Mouse (Mus musculus) stomach, embryonic 16.5 days (tissue): ENCODE measurements at regions not wholly inside any gene's neighbourhood (a gene's known extent, or its start where the extent isn't known, plus 50 kb on each side); places are given as distances from the start of the nearest gene placed in this dataset.

Experiments used
- ATAC-seq: fragments of 200-750 bp; cut with Nextera tagmentation; 2 replicates; pipeline ENCODE4 v1.8.0; 2017; ENCODE audit warnings: moderate number of reproducible peaks, moderate TSS enrichment; ENCODE audit not compliant: insufficient read depth, low FRiP score
- H3K27ac ChIP-seq: fragments of 300-500 bp; sonication (generic); 2 replicates; pipeline ENCODE4 v1.5.1; 2014; ENCODE audit warnings: low read length
- H3K27me3 ChIP-seq: fragments of 300-500 bp; sonication (generic); 2 replicates; pipeline ENCODE4 v1.6.1; 2014; ENCODE audit warnings: low read length, control low read depth, mixed read lengths; ENCODE audit not compliant: control insufficient read depth, insufficient read depth
- H3K36me3 ChIP-seq: fragments of 300-500 bp; sonication (generic); 2 replicates; pipeline ENCODE4 v1.6.1; 2014; ENCODE audit warnings: low read length; ENCODE audit not compliant: control insufficient read depth, insufficient read depth
- H3K4me1 ChIP-seq: fragments of 300-500 bp; sonication (generic); 2 replicates; pipeline ENCODE4 v1.6.1; 2014; ENCODE audit warnings: low read length, control low read depth, mixed read lengths; ENCODE audit not compliant: control insufficient read depth, insufficient read depth
- H3K4me2 ChIP-seq: fragments of 300-500 bp; sonication (generic); 2 replicates; pipeline ENCODE4 v1.6.1; 2014; ENCODE audit warnings: low read depth, low read length, mixed read lengths
- H3K4me3 ChIP-seq: fragments of 300-500 bp; sonication (generic); replicated peaks from 2 replicates; pipeline ENCODE4 v1.5.1; 2014; ENCODE audit warnings: mild to moderate bottlenecking, low read length
- H3K9ac ChIP-seq: fragments of 300-500 bp; sonication (generic); 2 replicates; pipeline ENCODE4 v1.6.1; 2014; ENCODE audit warnings: low read length
- H3K9me3 ChIP-seq: fragments of 300-500 bp; sonication (generic); replicated peaks from 2 replicates; pipeline ENCODE4 v1.6.1; 2016; ENCODE audit warnings: low read length, control low read depth; ENCODE audit not compliant: control insufficient read depth
- WGBS: fragments of 180-500 bp; shearing (Covaris S2); extraction: QIAGEN DNeasy Blood & Tissue Kit; methylation state at CpG from one replicate; pipeline ENCODE4 v1.1.7; 2014; 5-methylcytosine and 5-hydroxymethylcytosine counted together

DNA sequence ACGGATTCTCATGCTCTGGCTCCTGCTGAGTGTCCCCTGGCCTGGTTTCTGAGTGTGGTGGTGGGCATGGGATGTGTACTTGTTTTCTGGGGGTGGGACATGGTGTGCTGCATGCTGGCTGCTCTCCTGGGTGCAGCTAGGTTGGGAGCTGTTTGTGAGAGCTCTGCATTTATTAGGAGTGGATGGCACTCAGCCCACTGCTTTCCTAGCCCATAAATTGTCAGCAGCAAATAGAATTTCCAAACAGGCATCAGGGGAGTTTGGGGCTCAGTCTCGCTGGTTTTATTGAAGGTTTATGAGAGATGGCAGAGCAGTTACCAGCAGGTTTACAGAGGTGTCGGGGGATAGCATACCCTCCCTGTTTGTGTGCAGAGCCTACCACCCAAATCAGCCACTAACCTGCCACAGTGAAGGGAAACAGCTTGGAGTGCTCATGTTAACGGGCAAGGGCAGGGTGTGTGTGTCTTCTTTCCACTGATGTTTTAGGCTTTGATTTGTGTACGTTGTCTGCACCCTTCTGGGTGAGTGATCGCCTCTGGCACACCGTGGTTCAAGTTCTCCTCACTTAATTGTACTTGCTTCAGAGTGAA, 372.6 kb downstream of the Eipr1 start:
- H3K9ac ChIP-seq = no peak overlapping the region
- WGBS = 35% methylated on average over 7 of the region's 7 CpGs
- no peaks in the 10 kb centered on the region for H3K27me3 ChIP-seq
- no peak overlapping the region for H3K27ac ChIP-seq
- no peaks in the 10 kb centered on the region for H3K4me1 ChIP-seq
- ATAC-seq = no peak
- H3K4me3 ChIP-seq = no peak overlapping the region
- H3K36me3 ChIP-seq = no peaks in the 10 kb centered on the region
- H3K4me2 ChIP-seq = no peak overlapping the region
- H3K9me3 ChIP-seq = no peaks in the 10 kb centered on the region

DNA sequence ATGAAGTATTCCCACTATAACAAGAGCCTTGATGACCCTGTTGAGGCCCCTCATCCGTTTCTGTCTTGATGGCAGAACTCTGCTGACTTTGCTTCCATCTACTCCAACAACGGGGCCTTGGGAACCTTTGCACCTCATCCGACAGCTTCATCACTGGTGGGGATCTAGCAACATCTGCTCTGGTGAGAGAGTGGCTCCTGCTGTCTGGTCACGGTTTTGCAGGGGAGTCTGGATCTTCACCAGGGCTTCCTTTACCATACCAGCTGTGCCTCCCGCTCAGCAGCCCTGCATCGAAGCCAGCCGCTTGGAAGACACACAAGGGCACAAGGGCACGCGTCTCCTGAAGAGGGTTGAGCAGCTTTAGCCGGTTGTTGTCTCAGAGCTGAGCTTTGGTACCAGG, 377.2 kb downstream of the Eipr1 start:
- ATAC-seq = no peak
- H3K4me1 ChIP-seq = no peaks in the 10 kb centered on the region
- WGBS = 35% methylated on average over 10 of the region's 10 CpGs
- no peaks in the 10 kb centered on the region for H3K27me3 ChIP-seq
- no peaks in the 10 kb centered on the region for H3K9me3 ChIP-seq
- no peaks in the 10 kb centered on the region for H3K36me3 ChIP-seq
- no peak overlapping the region for H3K9ac ChIP-seq
- no peak overlapping the region for H3K4me2 ChIP-seq
- no peak overlapping the region for H3K4me3 ChIP-seq
- no peak overlapping the region for H3K27ac ChIP-seq

DNA sequence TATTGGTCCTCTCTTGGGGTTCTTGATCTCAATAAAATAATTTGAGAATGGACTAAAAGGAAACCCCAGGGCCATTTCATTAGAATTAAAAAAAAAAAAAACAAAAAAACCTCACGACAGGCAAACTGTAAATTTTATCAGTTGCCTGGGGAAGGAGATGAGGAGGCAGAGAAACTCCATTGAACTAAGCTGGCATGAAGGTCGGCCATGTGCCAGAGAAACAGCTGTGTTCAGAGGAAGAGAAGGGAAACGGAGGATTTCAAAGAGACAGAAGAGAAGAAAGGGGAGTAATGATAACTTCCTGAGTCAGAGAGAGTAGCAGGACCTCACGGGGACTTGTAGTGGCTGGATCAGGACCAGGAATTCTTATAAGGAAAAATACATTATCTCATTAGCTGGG, 377.7 kb downstream of the Eipr1 start:
- ATAC-seq = no peak
- no peaks in the 10 kb centered on the region for H3K36me3 ChIP-seq
- no peaks in the 10 kb centered on the region for H3K27me3 ChIP-seq
- H3K9ac ChIP-seq = no peak overlapping the region
- H3K4me3 ChIP-seq = no peak overlapping the region
- H3K27ac ChIP-seq = no peak overlapping the region
- H3K9me3 ChIP-seq = no peaks in the 10 kb centered on the region
- no peak overlapping the region for H3K4me2 ChIP-seq
- H3K4me1 ChIP-seq = no peaks in the 10 kb centered on the region
- 48% methylated on average over 4 of the region's 4 CpGs for WGBS

DNA sequence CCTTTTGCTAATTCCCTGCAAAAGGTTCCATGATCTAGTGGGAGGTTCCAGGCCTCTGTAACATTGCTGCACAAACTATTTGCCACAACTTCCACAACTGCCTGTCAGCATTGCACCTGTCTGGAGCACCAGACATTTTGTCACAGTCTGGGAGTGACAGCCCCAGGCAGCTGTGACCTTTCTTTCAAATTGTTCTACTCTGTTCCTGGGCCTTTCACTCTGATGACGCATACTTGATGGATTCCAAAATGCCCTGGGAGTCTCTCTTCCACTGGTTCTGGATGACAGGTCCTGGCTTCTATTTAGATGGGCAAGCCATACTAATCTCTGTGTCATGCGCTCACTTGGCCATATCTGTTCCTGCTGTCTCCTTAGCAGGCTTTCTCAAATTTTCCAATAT, 382.7 kb downstream of the Eipr1 start:
- Histone ChIP-seq H3K4me1 (no peaks in the 10 kb centered on the region), H3K4me2 (no peak overlapping the region), H3K36me3 (no peaks in the 10 kb centered on the region), H3K9me3 (no peaks in the 10 kb centered on the region), H3K27ac (no peak overlapping the region), H3K4me3 (no peak overlapping the region), H3K9ac (no peak overlapping the region), H3K27me3 (no peaks in the 10 kb centered on the region)
- ATAC-seq = no peak
- WGBS = 81% methylated on average over 2 of the region's 2 CpGs

DNA sequence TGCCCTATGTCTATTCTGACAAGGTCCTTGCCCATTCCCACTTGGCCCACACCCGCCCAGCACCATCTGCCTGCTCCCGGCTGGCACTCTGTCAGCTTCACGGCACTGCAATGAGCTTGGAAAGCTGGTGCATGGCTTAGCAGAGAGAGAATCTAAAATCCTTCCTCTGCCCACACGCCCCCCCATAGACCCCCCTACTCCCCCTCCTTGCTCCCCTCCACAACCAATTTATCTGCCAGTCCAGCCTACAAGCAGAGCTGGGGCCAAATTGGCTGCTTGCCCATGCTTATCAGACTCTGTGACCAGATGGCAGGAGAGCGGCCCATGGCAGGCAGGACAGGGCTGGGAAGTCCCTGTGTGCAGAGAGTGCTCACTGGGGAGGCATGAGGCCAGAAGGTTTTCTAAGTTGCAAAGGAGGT, 385.3 kb downstream of the Eipr1 start:
- no peaks in the 10 kb centered on the region for H3K4me1 ChIP-seq
- H3K9ac ChIP-seq = no peak overlapping the region
- no peak overlapping the region for H3K27ac ChIP-seq
- H3K4me3 ChIP-seq = no peak overlapping the region
- 62% methylated on average over 5 of the region's 5 CpGs for WGBS
- no peaks in the 10 kb centered on the region for H3K36me3 ChIP-seq
- ATAC-seq = peak; percentile 38; the same call in 1 of the 2 replicates
- no peaks in the 10 kb centered on the region for H3K9me3 ChIP-seq
- no peak overlapping the region for H3K4me2 ChIP-seq
- no peaks in the 10 kb centered on the region for H3K27me3 ChIP-seq

DNA sequence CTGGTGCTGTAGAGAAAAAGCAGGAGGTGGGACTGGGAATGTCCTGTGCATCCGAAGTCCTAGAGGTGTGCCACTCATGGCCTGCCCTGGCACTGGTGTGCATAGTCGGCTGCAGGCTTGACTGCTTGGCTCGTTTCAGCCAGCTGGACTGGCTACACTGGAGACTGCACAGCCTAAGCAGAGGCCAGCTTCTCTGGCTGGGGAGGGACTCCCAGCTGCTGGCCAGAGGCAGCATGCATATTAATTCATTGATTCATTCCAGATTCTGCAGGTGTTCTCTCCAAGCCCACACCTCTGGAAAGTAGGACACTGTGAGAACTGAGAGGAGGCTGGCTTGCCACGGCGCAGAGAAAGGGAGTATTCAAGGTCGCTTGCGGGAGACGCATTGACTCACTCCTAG, 385.9 kb downstream of the Eipr1 start:
- no peak overlapping the region for H3K27ac ChIP-seq
- H3K4me3 ChIP-seq = no peak overlapping the region
- 74% methylated on average over 8 of the region's 8 CpGs for WGBS
- H3K27me3 ChIP-seq = no peaks in the 10 kb centered on the region
- no peaks in the 10 kb centered on the region for H3K36me3 ChIP-seq
- no peak overlapping the region for H3K9ac ChIP-seq
- ATAC-seq = no peak
- H3K4me2 ChIP-seq = no peak overlapping the region
- no peaks in the 10 kb centered on the region for H3K4me1 ChIP-seq
- H3K9me3 ChIP-seq = no peaks in the 10 kb centered on the region

DNA sequence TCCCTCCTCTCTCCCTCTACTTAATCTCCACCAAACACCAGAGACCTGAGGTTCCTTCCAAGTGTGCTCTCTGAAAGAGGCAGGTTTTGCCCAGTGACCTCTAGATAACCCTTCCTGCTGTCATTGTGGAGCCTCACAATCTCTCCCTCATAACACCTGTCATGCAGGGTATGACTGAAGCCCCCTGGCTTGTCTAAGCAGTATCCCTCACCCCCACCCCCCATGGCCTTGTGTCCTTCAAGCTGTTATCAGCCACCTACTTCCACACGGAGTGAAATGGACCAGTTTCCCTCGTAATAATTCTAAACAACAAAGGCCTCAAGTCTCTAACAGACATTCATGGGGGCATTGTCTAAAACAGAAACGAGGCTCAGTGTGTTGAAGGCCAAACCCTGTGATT, 387.6 kb upstream of the Myt1l start:
- no peaks in the 10 kb centered on the region for H3K4me1 ChIP-seq
- ATAC-seq = no peak
- no peak overlapping the region for H3K4me2 ChIP-seq
- H3K4me3 ChIP-seq = no peak overlapping the region
- no peak overlapping the region for H3K9ac ChIP-seq
- H3K27ac ChIP-seq = no peak overlapping the region
- no peaks in the 10 kb centered on the region for H3K9me3 ChIP-seq
- WGBS = 22% methylated on average over 3 of the region's 3 CpGs
- H3K27me3 ChIP-seq = no peaks in the 10 kb centered on the region
- H3K36me3 ChIP-seq = no peaks in the 10 kb centered on the region

DNA sequence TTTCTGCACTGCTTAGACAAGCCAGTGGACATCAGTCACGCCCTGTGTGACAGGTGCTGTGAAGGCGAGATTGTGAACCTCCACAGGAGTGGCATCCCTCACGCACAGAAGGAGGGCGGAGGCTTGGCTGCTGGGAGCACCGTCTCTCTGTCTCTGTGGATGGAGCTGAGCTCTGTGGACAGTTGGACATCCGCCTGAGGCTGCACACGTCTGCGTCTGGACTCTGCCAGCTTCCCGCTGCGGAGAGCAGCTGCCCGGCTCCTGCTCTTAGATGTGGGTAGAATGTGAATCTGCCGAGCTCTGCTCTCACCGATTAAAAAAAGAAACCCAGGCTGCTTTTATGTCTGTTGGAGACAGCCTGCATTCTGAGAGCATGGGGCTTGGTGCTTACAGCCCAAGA, 387.1 kb upstream of the Myt1l start:
- Histone ChIP-seq H3K9ac (no peak overlapping the region), H3K9me3 (no peaks in the 10 kb centered on the region), H3K27ac (no peak overlapping the region), H3K4me2 (no peak overlapping the region), H3K36me3 (no peaks in the 10 kb centered on the region), H3K4me3 (no peak overlapping the region), H3K27me3 (no peaks in the 10 kb centered on the region), H3K4me1 (no peaks in the 10 kb centered on the region)
- 42% methylated on average over 13 of the region's 13 CpGs for WGBS
- ATAC-seq = no peak

DNA sequence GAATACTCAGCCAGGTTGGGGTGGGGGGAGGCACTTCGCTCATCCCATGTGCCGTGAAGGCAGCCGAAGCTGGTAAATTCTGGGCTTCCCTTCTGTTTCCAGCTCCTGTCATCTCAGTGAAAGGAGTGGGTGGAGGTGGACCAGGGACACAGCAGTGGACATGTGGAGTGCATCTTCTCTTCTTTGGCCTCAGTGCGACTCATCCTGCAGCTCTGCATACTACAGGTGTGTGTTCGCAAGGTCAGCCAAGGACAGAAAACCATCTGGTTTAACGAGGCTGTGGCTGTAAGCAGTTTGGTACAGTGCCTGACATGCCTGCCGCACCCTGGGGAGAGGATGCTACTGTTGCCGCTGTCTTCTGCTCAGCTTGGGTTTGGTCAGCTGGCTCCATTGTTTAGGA, 386.3 kb upstream of the Myt1l start:
- WGBS = 79% methylated on average over 8 of the region's 8 CpGs
- ATAC-seq = no peak
- H3K9ac ChIP-seq = no peak overlapping the region
- H3K4me3 ChIP-seq = no peak overlapping the region
- no peaks in the 10 kb centered on the region for H3K27me3 ChIP-seq
- H3K27ac ChIP-seq = no peak overlapping the region
- no peaks in the 10 kb centered on the region for H3K36me3 ChIP-seq
- H3K9me3 ChIP-seq = no peaks in the 10 kb centered on the region
- no peaks in the 10 kb centered on the region for H3K4me1 ChIP-seq
- H3K4me2 ChIP-seq = no peak overlapping the region

DNA sequence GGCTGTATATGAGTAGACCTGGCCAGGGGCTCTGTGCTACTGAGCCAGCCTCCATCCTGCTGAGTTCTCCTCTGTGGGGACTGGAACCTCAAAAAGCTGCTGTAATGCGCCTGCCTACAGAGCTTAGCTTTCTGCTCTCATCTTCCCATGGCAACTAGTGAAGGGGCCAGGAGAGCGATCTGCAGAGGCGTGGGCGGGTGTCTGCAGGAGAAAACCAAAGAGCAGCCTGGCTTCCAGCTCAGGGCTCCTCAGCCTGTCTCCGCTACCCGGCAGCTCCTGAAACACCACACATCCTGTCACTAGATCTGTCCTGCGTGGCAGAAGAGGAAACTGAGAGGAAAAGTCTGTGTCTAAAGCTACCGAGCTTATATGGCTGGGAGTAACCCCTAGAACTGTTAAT, 384.9 kb upstream of the Myt1l start:
- no peak overlapping the region for H3K9ac ChIP-seq
- H3K4me2 ChIP-seq = no peak overlapping the region
- 64% methylated on average over 8 of the region's 8 CpGs for WGBS
- no peaks in the 10 kb centered on the region for H3K27me3 ChIP-seq
- no peak overlapping the region for H3K4me3 ChIP-seq
- H3K27ac ChIP-seq = no peak overlapping the region
- no peak for ATAC-seq
- no peaks in the 10 kb centered on the region for H3K9me3 ChIP-seq
- no peaks in the 10 kb centered on the region for H3K36me3 ChIP-seq
- H3K4me1 ChIP-seq = no peaks in the 10 kb centered on the region
